Mouse (Mus musculus) heart, adult 2 months (tissue): ENCODE data around the gene Hilpda.

ENCODE experiments used
- CTCF ChIP-seq: fragments of 200-600 bp; IDR thresholded peaks from 2 replicates; pipeline ENCODE4 v1.8.1; 2022; ENCODE audit warnings: antibody characterized with exemption, mild to moderate bottlenecking, moderate library complexity
- POLR2A ChIP-seq: fragments of 200-500 bp; IDR thresholded peaks from 2 replicates; pipeline ENCODE4 v1.6.1; 2011; ENCODE audit warnings: mild to moderate bottlenecking, low read depth, low read length, control low read depth; ENCODE audit not compliant: insufficient read depth

GRCm38 (mm10) chr6:29229265-29229913, 42.9 kb upstream of the Hilpda start:
- TF ChIP-seq POLR2A, result no peak
- no peak for TF ChIP-seq CTCF
